Mouse (Mus musculus) liver, embryonic 12.5 days (tissue): ENCODE measurements around the gene Cox18. TPM values are rescaled to one million over a fixed set of nuclear protein-coding genes. Genes with fewer than 3 reads are reported as not detected.

Experiments used
- ATAC-seq: fragments of 200-750 bp; cut with Nextera tagmentation; 2 replicates; pipeline ENCODE4 v1.8.0; 2017; ENCODE audit warnings: moderate number of reproducible peaks, mild to moderate bottlenecking, moderate library complexity
- H3K27ac ChIP-seq: fragments of 300-500 bp; sonication (generic); 2 replicates; pipeline ENCODE4 v1.5.1; 2016; ENCODE audit warnings: mild to moderate bottlenecking
- H3K27me3 ChIP-seq: fragments of 300-500 bp; sonication (generic); replicated peaks from 2 replicates; pipeline ENCODE4 v1.6.1; 2016; ENCODE audit warnings: mild to moderate bottlenecking, moderate library complexity
- H3K36me3 ChIP-seq: fragments of 300-500 bp; sonication (generic); 2 replicates; pipeline ENCODE4 v1.6.1; 2016; ENCODE audit warnings: mild to moderate bottlenecking, moderate library complexity
- H3K4me1 ChIP-seq: fragments of 300-500 bp; sonication (generic); 2 replicates; pipeline ENCODE4 v1.6.1; 2016
- H3K4me2 ChIP-seq: fragments of 300-500 bp; sonication (generic); 2 replicates; pipeline ENCODE4 v1.6.1; 2016; ENCODE audit warnings: mild to moderate bottlenecking, moderate library complexity
- H3K4me3 ChIP-seq: fragments of 300-500 bp; sonication (generic); 2 replicates; pipeline ENCODE4 v1.5.1; 2016; ENCODE audit warnings: mild to moderate bottlenecking, moderate library complexity
- H3K9ac ChIP-seq: fragments of 300-500 bp; sonication (generic); 2 replicates; pipeline ENCODE4 v1.6.1; 2016; ENCODE audit warnings: mild to moderate bottlenecking, moderate library complexity
- H3K9me3 ChIP-seq: fragments of 300-500 bp; sonication (generic); replicated peaks from 2 replicates; pipeline ENCODE4 v1.6.1; 2016; ENCODE audit warnings: mild to moderate bottlenecking, moderate library complexity
- WGBS: fragments of 180-500 bp; shearing (Covaris S2); methylation state at CpG from one replicate; pipeline ENCODE4 v1.1.7; 2016; ENCODE audit not compliant: insufficient replicate concordance; 5-methylcytosine and 5-hydroxymethylcytosine counted together
- polyA plus RNA-seq: library from polyadenylated mRNA; unstranded; fragments of >200 nt; fragmentation: Nextera tagmentation; extraction: Ambion mirVana; gene quantifications from 2 replicates; pipeline ENCODE4 v1.2.1, GENCODE M21; 2016

Gene Cox18
- polyA plus RNA-seq, 1 experiment from 2014 or later: 24.1 TPM

DNA sequence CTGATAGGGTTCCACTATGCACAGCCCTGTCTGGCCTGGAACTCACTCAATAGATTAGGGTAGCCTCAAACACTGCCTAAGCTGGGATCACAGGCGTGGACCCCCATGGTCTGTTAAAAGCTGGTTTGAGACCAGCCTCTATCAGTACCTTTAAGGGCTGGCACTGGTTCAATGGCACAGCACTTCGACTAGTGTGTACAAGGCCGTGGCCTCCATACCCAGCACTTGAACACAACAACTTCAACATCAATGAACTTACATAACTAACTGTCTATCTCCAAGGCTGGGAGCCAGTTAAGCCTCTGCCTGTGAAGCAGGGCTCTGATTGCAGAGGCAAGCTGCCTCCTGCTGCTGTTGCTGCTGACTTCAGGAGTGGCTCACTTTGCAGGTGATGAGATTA lies 6.0 kb downstream of the Cox18 start:
- Histone ChIP-seq H3K27me3 (no peaks in the 10 kb centered on the region), H3K9me3 (no peaks in the 10 kb centered on the region), H3K9ac (no peak overlapping the region), H3K4me1 (peaks cover 7% of the 10 kb centered on the region), H3K4me3 (no peak overlapping the region), H3K27ac (no peak overlapping the region), H3K36me3 (peaks cover 71% of the 10 kb centered on the region), H3K4me2 (no peak overlapping the region)
- ATAC-seq: no peak
- 80% methylated on average over 3 of the region's 3 CpGs for WGBS

DNA sequence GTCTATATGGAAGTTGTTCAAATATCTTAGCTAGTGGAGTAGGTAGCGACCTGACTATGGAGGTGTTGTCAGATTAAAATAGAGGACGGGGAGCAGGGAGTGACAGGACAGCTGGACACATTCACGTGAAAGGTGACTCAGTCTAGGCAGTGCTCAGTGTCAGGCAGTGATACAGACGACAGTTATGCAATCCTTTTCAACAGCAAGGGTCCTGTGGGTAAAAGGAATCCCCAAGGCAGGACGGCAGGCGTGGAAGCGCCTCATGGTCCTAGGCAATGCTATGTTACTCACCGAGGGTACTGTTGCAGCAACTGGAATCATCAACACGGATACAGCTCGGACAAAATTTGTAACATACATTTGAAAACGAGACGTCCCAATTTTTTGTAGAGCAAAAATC lies 6.6 kb downstream of the Cox18 start:
- Histone ChIP-seq H3K9me3 (no peaks in the 10 kb centered on the region), H3K9ac (no peak overlapping the region), H3K36me3 (peaks cover 71% of the 10 kb centered on the region), H3K4me2 (no peak overlapping the region), H3K27me3 (no peaks in the 10 kb centered on the region), H3K4me3 (no peak overlapping the region), H3K27ac (no peak overlapping the region), H3K4me1 (0 out of 2 replicates have a peak, but pooled peaks cover under 1% of the 10 kb centered on the region)
- no peak for ATAC-seq
- WGBS: 84% methylated on average over 12 of the region's 12 CpGs

DNA sequence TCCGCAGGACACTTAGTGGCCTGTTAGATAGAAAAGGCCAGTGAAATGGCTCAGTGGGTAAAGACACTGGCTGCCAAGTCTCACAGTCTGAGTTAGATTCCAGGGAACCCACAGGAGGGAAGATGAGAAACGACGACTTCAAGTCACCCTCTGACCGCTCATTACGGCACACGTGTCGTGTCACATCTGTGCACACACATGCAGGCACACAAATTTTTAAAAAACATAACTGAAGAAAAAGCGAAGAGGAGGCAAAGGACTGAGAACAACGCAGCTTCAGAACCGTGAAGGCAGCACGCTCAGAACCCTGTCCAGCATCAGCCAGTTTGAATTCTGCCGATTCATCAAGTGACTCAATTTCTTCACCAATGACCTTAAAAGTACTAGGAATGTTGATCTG lies 10.4 kb downstream of the Cox18 start:
- no peak overlapping the region for H3K9ac ChIP-seq
- no peaks in the 10 kb centered on the region for H3K9me3 ChIP-seq
- no peaks in the 10 kb centered on the region for H3K4me1 ChIP-seq
- WGBS: 89% methylated on average over 12 of the region's 12 CpGs
- H3K4me2 ChIP-seq: no peak overlapping the region
- no peak for ATAC-seq
- peaks cover 44% of the 10 kb centered on the region for H3K36me3 ChIP-seq
- no peak overlapping the region for H3K4me3 ChIP-seq
- no peaks in the 10 kb centered on the region for H3K27me3 ChIP-seq
- H3K27ac ChIP-seq: no peak overlapping the region

DNA sequence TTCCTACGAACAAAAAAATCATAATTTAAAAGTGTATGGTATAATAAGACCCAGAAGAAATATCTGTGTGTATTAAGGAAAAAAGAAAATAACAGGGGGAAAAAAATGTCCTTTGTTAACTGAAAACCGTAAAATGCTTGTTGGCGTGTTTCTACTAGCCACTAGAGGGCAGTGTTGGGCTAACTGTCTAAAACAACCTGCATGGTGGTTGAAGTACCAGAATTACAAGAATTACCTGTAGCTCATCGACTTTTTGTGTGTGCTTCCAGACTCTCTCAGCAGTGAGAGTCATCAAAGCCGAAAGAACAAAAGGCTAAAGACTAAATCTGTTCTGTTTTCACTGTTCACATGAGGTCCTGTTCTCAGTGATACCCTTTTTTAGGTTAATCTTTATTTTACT lies 20.6 kb downstream of the Cox18 start:
- no peaks in the 10 kb centered on the region for H3K9me3 ChIP-seq
- no peak overlapping the region for H3K9ac ChIP-seq
- 11% methylated on average over 5 of the region's 5 CpGs for WGBS
- H3K27me3 ChIP-seq: peaks cover 6% of the 10 kb centered on the region
- no peak overlapping the region for H3K27ac ChIP-seq
- no peaks in the 10 kb centered on the region for H3K36me3 ChIP-seq
- H3K4me3 ChIP-seq: no peak overlapping the region
- no peaks in the 10 kb centered on the region for H3K4me1 ChIP-seq
- no peak overlapping the region for H3K4me2 ChIP-seq
- no peak for ATAC-seq

DNA sequence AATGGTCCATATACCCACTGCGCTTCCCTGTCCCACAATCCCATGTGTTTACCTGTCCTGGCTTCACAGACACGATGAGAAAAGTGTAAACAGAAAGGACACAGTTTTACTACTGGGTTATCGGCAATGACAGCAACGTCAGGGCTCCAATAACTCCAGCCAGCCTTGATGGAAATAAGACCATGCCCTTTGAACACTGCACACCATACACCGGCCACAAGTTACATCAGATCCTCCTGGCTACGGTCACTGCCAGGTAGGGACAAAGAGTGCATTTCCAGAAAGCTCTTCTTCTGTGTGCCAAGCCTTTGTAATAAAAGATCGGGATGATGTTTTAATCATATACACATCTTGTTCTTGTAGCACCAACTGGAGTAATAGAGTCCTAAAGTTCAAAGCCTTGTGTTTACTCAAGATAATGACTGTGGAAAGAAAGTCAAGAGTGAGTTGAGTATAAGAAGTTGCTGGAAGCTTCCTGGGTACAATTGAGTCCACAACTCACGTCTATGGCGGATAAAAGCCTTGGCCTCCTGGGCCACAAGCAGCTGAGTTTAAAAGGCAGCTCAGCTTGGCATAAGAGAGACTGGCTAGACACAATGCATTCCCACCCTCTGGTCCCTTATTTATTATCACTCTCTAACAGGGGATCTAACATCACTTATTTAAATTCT lies 21.2 kb downstream of the Cox18 start:
- 67% methylated on average over 9 of the region's 9 CpGs for WGBS
- H3K4me1 ChIP-seq: no peaks in the 10 kb centered on the region
- no peak overlapping the region for H3K4me3 ChIP-seq
- no peak for ATAC-seq
- no peaks in the 10 kb centered on the region for H3K36me3 ChIP-seq
- no peak overlapping the region for H3K4me2 ChIP-seq
- no peaks in the 10 kb centered on the region for H3K9me3 ChIP-seq
- peaks cover 6% of the 10 kb centered on the region for H3K27me3 ChIP-seq
- H3K27ac ChIP-seq: no peak overlapping the region
- no peak overlapping the region for H3K9ac ChIP-seq

DNA sequence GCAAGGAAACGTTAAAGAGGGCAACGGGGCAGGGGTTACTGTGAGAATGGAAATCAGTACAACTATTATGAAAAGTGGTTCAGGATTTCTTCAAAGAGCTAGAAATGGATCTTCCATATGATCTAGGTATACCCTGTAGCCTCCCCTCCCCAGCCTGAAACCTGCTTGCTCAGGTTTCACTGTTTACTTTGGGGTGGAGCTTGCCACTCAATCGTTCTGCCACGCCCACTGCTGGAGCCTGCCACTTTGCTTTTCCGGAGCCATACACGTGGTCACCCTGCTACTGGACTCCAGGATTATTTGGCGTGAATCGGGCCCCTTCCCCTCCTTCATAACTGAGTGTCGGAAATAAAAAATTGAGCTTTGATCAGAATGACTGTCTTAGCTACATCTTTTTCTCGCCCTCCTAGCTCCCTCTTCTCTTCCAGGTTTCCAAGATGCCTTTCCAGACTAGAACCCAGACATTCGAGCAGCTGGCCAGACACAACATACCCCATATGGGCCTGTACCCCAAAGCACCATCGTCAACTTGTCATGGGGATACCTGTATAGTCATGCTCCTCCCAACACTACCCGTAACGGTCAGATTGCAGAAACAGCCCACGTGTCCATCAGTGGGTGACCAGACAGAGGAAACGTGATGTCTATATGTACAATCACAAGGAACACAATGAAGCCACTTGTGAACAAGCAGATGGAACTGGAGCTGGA lies 23.7 kb downstream of the Cox18 start:
- no peaks in the 10 kb centered on the region for H3K36me3 ChIP-seq
- ATAC-seq: no peak
- H3K4me1 ChIP-seq: no peaks in the 10 kb centered on the region
- peaks cover 6% of the 10 kb centered on the region for H3K27me3 ChIP-seq
- H3K4me2 ChIP-seq: no peak overlapping the region
- no peak overlapping the region for H3K27ac ChIP-seq
- WGBS: 45% methylated on average over 16 of the region's 16 CpGs
- no peaks in the 10 kb centered on the region for H3K9me3 ChIP-seq
- H3K9ac ChIP-seq: no peak overlapping the region
- no peak overlapping the region for H3K4me3 ChIP-seq

DNA sequence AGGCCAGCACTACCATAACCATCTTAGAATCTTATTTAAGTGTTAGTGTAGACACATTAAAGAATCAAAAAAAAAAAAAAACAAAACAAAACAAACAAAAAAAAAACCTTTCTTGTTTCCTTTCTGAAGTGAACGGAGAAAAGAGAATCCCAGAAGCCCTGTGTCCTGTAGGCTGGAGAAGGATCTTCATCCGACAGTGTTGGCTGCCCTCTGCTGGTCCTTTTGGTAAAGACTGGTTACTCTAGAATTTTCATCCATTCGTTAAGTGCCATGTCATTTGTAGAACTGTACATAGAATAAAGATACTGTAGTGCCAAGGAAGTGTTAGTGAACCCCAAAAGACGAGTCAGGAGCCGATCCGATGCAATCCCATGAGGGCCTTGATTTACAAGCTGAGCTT lies 29.0 kb downstream of the Cox18 start:
- no peaks in the 10 kb centered on the region for H3K4me1 ChIP-seq
- H3K27ac ChIP-seq: no peak overlapping the region
- H3K9me3 ChIP-seq: no peaks in the 10 kb centered on the region
- no peak overlapping the region for H3K4me2 ChIP-seq
- no peaks in the 10 kb centered on the region for H3K36me3 ChIP-seq
- 21% methylated on average over 6 of the region's 6 CpGs for WGBS
- ATAC-seq: no peak
- no peaks in the 10 kb centered on the region for H3K27me3 ChIP-seq
- H3K4me3 ChIP-seq: no peak overlapping the region
- no peak overlapping the region for H3K9ac ChIP-seq

DNA sequence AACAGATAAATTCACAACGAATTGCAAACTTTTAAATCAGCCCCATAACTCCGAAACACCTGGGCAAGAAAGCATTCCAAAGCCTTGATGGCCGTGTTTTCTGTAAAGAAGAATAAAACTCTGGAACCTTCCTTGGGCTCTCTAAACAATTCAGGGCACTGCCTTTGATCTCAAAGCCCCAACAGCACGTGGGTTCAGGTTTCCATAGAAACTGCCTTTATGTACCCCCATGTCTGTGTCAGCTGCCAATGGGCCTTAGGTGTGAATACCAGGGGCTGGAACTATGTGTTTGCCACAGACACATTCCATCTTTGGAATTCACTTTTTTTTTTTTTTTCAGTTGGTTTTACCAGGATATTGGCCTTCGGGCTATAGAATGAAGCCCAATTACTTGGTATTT lies 41.0 kb downstream of the Cox18 start:
- H3K4me2 ChIP-seq: no peak overlapping the region
- H3K27me3 ChIP-seq: no peaks in the 10 kb centered on the region
- H3K9me3 ChIP-seq: no peaks in the 10 kb centered on the region
- H3K9ac ChIP-seq: no peak overlapping the region
- H3K4me1 ChIP-seq: no peaks in the 10 kb centered on the region
- 58% methylated on average over 5 of the region's 5 CpGs for WGBS
- H3K36me3 ChIP-seq: no peaks in the 10 kb centered on the region
- H3K27ac ChIP-seq: no peak overlapping the region
- H3K4me3 ChIP-seq: no peak overlapping the region
- ATAC-seq: no peak

DNA sequence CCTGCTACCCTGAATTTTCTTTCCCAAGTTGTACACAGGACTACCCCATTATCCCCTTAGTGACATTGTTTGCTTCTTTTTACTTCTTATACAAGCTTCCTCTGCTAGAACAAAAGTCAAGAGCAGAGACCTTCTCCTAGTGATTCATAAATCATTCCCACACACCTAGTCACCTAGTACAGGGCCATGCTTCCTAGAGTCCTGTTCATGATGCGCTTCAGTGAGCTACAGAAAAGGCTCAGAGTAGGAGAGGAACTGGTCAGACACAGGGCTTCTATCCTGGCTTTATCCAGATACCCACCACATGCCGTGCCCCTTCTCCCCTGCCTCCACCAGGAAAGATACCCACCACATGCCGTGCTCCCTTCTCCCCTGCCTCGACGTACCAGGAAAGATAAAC lies 44.7 kb downstream of the Cox18 start:
- WGBS: 79% methylated on average over 5 of the region's 5 CpGs
- ATAC-seq: no peak
- H3K9ac ChIP-seq: no peak overlapping the region
- H3K27me3 ChIP-seq: no peaks in the 10 kb centered on the region
- no peaks in the 10 kb centered on the region for H3K36me3 ChIP-seq
- H3K4me2 ChIP-seq: no peak overlapping the region
- no peaks in the 10 kb centered on the region for H3K4me1 ChIP-seq
- H3K27ac ChIP-seq: no peak overlapping the region
- H3K4me3 ChIP-seq: no peak overlapping the region
- no peaks in the 10 kb centered on the region for H3K9me3 ChIP-seq

DNA sequence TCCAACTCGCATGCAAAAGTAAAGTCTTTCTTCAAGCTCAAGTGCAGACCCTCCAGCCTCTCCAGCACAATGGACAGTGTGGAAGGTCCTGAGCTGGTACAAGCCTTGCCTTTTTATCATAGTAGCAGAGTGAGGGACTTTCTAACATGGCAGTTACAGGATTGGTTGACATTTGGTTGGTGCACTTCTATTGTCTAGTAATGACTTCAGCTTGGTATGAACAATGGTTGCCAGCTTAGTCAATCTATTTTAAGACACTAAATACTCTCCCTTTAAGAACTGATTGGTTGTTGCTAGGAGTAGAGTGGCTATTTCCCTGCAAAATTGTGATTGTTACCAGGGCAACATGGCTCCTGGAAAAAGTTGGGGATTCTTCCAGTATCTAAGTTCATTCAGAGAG lies 45.7 kb downstream of the Cox18 start:
- 69% methylated on average over 1 of the region's 1 CpGs for WGBS
- H3K27ac ChIP-seq: no peak overlapping the region
- no peak for ATAC-seq
- no peaks in the 10 kb centered on the region for H3K36me3 ChIP-seq
- no peak overlapping the region for H3K4me2 ChIP-seq
- H3K27me3 ChIP-seq: no peaks in the 10 kb centered on the region
- H3K4me1 ChIP-seq: no peaks in the 10 kb centered on the region
- H3K4me3 ChIP-seq: no peak overlapping the region
- H3K9ac ChIP-seq: no peak overlapping the region
- H3K9me3 ChIP-seq: no peaks in the 10 kb centered on the region
